Mouse (Mus musculus) megakaryocyte progenitor cell, adult 5-6 weeks (primary cell): ENCODE results near the gene Cstf1. TPM values are rescaled to one million over a fixed set of nuclear protein-coding genes. Genes with fewer than 3 reads are reported as not detected.
A peak's percentile ranks its signal among the peaks of the same experiment; 100 is the strongest.

Experiments used
- ATAC-seq: replicated peaks from 2 replicates; pipeline ENCODE4 v1.8.0; 2016; ENCODE audit warnings: mild to moderate bottlenecking, moderate TSS enrichment, inconsistent platforms; ENCODE audit not compliant: poor library complexity
- total RNA-seq, 2 experiments: library from RNA; stranded (forward) in 1 of 2; stranded (reverse) in 1 of 2; fragments of 157-497, 149-512 nt in 1 of 2; fragments of 200-1000 nt in 1 of 2; gene quantifications; 2 replicates each; pipeline versions ENCODE4 v1.2.3 to v1.2.4; 2015 to 2017

Gene Cstf1
- total RNA-seq (2015) (28.4 and 35.7 TPM in 2 replicates), total RNA-seq (2017) (41.0 and 41.8 TPM in 2 replicates)

GRCm38 (mm10) chr2:172370411-172371223 is at the start of gene Cstf1, which contains the start of gene Aurka:
TSS of gene Cstf1 (plus strand) at chr2:172370681.
TSS of gene Aurka (minus strand) at chr2:172370535.
- peak; percentile 88 for ATAC-seq

GRCm38 (mm10) chr2:172320878-172321277 is 49.6 kb upstream of the Cstf1 start:
- peak; percentile 92 for ATAC-seq

- ATAC-seq = no peak
These were observed 42.2 kb upstream of the Cstf1 start for GRCm38 (mm10) chr2:172328248-172328647.

GRCm38 (mm10) chr2:172329179-172329578 is 41.3 kb upstream of the Cstf1 start:
- peak; percentile 82 for ATAC-seq

- ATAC-seq = no peak
These were observed 32.1 kb upstream of the Cstf1 start for GRCm38 (mm10) chr2:172338206-172338942.

- ATAC-seq = no peak
These were observed 29.5 kb upstream of the Cstf1 start for GRCm38 (mm10) chr2:172340936-172341335.

- no peak for ATAC-seq
These were observed 28.9 kb upstream of the Cstf1 start for GRCm38 (mm10) chr2:172341606-172342005.

- ATAC-seq = no peak
These were observed 26.7 kb upstream of the Cstf1 start for GRCm38 (mm10) chr2:172343751-172344150.

GRCm38 (mm10) chr2:172344669-172345068 is 25.8 kb upstream of the Cstf1 start:
- no peak for ATAC-seq

GRCm38 (mm10) chr2:172345258-172345738 is 25.2 kb upstream of the Cstf1 start, which contains the start of gene Fam210b:
TSS of gene Fam210b (plus strand) at chr2:172345565.
- peak; percentile 77 for ATAC-seq

- ATAC-seq = peak; percentile 7
These were observed 24.2 kb upstream of the Cstf1 start for GRCm38 (mm10) chr2:172346034-172346929.

- peak; percentile 9 for ATAC-seq
These were observed 23.4 kb upstream of the Cstf1 start for GRCm38 (mm10) chr2:172346933-172347611.

GRCm38 (mm10) chr2:172348297-172348950 is 22.1 kb upstream of the Cstf1 start:
- peak; percentile 43 for ATAC-seq

GRCm38 (mm10) chr2:172349776-172350175 is 20.7 kb upstream of the Cstf1 start:
- no peak for ATAC-seq

- no peak for ATAC-seq
These were observed 19.7 kb upstream of the Cstf1 start for GRCm38 (mm10) chr2:172350773-172351172.

- no peak for ATAC-seq
These were observed 17.3 kb upstream of the Cstf1 start for GRCm38 (mm10) chr2:172353218-172353617.

- ATAC-seq = no peak
These were observed 15.7 kb upstream of the Cstf1 start for GRCm38 (mm10) chr2:172354761-172355160.

- no peak for ATAC-seq
These were observed 14.6 kb upstream of the Cstf1 start for GRCm38 (mm10) chr2:172355833-172356232.

- no peak for ATAC-seq
These were observed 7.3 kb upstream of the Cstf1 start for GRCm38 (mm10) chr2:172363176-172363575.

GRCm38 (mm10) chr2:172371258-172371657 is 777 bp downstream of the Cstf1 start:
- no peak for ATAC-seq
